Mouse (Mus musculus): ENCODE data around the gene Pif1.

DNA sequence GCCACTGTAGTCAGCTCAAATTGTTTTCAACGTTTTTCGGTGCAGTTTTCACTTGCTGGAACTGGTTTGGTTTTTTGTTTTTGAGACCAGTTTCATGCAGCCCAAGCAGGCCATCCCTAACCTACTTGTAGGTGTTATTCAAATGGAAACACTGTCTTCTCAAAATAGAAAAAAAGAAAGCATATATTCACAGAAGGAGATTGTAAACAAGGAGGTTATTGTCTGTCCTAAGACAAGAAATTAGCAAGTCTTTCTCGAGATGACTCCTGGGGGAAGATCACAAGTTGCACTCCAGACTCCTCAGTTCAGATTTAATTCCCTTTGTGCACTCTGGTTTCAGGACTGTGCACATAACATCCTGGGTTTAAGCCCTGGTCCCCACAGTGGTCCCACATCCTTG is 32.4 kb downstream of the Pif1 start:
- no peak for TF ChIP-seq CTCF (IDR thresholded peaks at IDR 0.05; ENCODE audit: low read depth, low read length)
- TF ChIP-seq POLR2A (IDR thresholded peaks at IDR 0.05; ENCODE audit: borderline replicate concordance, low read depth, low read length), result no peak

Measured in bone marrow macrophage, adult 2 months (primary cell).